Mouse (Mus musculus): Measurements from ENCODE around the gene Ablim1.

The Ablim1 gene

GRCm38 (mm10) chr19:57255157-57255556 is 59.6 kb downstream of the Ablim1 start:
- DNase-seq, result peak; percentile 82

DNA sequence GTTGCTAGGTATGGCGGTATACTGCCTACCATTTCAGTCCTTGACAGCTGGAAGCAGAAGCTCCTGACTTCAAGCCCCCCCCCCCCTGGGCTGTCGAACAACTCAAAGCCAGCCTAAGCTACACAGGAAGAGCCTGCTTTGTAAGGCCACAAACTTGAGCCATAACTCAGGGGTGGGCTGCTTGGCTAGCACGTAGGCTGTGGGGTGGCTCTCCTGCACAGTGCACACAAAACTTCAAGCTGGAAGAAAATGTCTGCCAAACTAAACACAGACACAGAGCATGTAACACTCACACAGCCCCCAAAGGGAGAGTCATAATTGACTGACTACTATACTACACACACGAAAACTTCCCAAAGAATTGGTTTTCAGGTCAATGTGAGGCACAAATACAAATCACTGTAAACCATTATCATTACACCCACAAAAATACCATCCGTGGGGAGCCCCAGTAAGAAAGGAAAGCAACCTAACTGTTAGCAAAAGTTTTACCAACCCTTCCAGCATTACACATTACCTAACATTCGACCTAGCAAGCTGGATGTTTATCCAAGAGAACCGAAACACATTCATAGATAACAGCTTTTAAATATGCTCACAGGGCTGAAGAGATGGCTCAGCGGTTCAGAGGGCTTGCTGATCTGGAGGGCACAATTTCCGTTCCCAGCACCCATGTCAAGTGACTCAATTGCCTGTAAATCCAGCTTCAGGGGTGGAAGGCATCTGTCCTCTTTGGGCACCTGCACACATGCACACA is 61.8 kb downstream of the Ablim1 start:
- no peak for DNase-seq

DNA sequence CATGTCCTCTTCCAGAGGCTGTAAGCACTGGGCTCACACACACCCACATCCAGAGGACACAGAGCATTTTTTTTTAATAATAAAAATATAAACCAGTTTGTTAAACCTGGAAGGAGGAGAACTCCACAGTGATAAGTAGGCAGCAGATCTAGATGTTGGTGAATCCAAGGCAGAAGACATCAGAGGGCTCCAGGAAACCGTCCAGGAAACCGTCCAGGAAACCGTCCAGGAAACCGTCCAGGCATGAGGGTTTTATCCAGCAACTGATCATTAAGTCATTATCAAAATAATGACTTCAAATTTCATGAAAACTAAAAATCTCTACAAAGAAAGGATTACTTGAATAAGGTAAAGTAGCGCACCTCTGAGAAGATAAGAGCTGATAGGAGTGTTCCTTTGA is 65.9 kb downstream of the Ablim1 start:
- peak; percentile 79 for DNase-seq

DNA sequence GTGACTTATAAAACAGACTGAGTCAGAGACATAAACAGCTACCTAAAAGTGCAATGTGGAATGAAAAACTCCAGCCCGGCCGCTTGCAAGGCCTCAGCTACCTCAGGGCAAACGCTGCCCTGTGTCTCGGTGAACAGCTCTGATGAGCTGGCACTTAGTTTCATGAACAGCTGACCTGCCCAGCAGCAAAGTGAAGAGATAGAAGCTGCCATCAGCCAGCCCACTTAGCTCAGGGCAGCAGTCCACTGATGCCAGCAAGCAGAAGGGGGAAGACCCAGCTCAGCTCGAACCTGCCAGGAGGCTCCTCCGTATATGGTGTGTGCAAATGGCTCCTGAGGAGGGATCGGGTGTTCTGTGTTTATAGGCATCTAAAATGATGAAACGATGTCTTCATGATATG is 67.5 kb downstream of the Ablim1 start:
- peak; percentile 96 for DNase-seq

GRCm38 (mm10) chr19:57244281-57244680 is 70.4 kb downstream of the Ablim1 start:
- DNase-seq, result peak; percentile 87

DNA sequence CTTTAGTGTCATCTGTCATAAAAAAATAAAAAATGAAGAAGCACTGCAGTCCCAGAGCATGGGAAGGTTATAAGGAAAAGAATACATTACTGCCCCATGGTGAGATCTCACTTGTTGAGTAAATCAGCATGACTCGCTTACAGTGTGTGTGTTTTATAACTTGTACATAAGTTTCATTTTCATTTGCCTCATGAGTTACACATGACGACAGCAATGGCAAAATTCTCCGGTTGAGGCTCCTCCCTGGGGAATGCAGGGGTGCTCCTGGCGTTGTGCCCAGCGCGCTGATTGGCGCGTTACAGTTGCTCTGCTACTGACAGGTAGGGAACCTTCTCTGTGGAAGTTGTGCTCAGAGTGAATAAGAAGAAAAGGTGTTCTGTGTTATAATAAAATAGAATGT is 71.1 kb downstream of the Ablim1 start:
- peak; percentile 92 for DNase-seq

DNA sequence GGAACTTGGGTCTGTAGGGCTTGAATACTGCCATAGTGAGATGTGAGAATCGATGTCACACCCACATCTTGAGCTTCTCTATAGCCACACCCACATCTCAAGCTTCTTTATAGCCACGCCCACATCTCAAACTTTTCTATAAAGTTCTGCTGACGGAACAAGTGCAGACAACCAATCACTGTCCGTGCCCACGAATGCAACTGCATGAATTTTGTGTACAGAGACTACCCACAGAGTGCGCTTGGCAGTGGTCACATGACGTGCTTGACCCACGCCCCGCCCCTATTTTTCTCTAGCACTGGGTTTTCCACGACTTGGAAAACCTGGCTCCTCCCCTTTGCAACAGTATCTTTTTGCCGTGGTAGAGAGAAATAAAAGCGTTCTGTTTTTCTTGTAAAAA is 71.5 kb downstream of the Ablim1 start:
- peak; percentile 87 for DNase-seq

- peak; percentile 85 for DNase-seq
Measured at GRCm38 (mm10) chr19:57241363-57242192, 73.1 kb downstream of the Ablim1 start.

- peak; percentile 96 for DNase-seq
Measured at GRCm38 (mm10) chr19:57240259-57240658, 74.5 kb downstream of the Ablim1 start.

DNA sequence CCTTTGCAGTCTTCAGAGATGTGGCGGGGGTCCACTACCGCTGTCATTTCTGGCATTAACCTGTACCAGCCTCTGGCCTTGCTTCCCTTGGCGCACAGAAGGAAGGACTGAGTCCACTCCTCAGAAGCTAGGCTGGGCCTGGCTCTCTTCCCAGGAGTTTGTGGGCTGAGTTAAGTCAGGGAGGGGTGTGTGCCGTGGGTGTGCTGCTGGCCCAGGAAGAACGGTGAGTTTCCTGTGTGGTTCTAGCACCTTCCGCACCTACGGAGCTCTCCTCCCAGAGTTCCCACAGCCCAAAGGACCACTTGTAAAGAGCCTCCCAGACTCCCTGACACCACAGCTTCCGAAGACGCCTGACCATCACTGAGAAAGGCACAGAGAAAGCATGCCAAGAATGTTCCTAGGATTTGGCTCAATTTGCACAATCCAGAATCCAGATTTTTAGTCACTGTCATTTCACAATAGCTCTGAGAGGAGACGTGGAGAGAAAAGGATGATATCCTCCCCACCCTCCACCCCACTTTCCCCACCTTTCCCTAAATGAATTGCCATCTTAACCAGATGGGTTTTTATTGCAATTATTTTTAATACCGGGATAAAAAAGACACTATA is 75.4 kb downstream of the Ablim1 start:
- peak; percentile 98 for DNase-seq

- peak; percentile 97 for DNase-seq
Measured at GRCm38 (mm10) chr19:57238461-57238860, 76.3 kb downstream of the Ablim1 start.

- no peak for DNase-seq
Measured at GRCm38 (mm10) chr19:57237534-57237933, 77.2 kb downstream of the Ablim1 start.

DNA sequence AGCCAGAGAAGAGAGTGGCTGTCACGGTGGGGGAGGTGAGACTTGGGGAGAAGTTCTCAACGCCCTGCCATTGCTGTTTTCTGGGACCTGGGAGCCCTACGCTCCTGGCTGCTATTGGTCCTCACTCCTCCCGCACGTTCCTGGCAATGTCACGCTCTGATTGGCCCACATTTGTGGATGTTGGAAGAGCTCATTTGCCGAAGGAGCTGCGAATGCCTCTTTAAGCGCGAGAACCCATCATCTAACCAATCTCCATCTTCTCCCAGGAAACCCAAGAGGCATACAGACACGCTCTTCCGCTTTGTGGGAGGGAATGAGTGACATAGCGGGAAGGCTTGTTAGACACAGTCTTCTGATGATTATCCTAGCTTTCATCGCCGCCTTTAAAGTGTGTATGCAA is 78.1 kb downstream of the Ablim1 start:
- peak; percentile 89 for DNase-seq

DNA sequence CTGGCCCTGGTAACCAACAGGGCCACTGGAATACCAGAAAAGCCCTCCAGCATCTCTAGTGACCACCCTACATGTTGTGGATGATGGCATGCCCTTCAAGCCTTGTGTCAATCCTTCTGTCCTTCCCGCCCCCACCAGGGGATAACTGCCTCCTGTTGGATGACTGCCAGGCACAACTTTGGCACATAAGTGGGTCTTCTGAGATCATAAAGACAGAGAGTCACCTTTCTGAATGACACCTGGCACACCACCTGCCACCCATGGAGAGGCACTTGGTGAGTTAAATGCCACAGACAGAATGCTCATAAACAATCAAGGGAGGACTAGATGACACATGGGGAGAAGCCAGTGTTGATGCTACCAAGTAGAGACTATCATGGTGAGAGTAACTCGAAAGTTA is 78.8 kb downstream of the Ablim1 start:
- no peak for DNase-seq

- DNase-seq, result no peak
Measured at GRCm38 (mm10) chr19:57230996-57231395, 83.7 kb downstream of the Ablim1 start.

DNA sequence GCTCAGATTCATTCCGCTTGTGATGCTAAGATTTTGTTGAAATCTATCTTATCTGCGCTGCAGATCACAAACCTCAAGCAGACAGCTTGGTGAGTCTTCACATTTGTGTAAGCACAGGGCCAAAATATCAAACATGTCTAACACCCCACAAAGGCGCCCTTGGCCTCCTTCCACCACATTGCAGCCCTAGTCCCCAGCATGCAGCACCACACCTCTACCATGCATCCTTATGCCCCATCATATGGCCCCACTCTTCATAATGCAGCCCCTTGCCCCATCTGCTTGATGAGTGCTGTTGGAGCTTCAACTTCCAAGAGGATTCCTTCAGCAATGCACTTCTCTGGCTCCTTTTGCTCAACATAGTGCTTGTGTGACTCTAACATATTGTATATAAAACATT is 85.6 kb downstream of the Ablim1 start:
- peak; percentile 61 for DNase-seq

DNA sequence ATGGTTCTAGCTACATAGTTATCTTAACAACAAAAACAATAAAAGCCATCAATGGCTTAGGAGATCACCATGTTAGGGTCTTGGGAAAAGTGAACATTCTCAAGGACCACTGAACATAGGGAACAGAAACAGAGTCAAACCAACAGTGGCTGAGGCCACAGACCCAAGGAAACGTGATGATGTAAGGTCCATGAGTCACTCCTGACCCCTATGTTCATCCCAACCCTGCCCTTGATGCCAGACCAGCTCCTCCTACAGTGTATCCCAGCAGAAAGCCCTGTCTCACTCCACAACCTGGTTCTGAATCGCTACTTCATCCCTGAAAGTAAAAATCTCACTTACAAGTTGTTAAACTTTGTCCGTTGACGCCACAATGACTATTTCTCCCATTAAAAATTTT is 86.1 kb downstream of the Ablim1 start:
- DNase-seq, result no peak

GRCm38 (mm10) chr19:57224390-57224789 is 90.3 kb downstream of the Ablim1 start:
- no peak for DNase-seq

DNA sequence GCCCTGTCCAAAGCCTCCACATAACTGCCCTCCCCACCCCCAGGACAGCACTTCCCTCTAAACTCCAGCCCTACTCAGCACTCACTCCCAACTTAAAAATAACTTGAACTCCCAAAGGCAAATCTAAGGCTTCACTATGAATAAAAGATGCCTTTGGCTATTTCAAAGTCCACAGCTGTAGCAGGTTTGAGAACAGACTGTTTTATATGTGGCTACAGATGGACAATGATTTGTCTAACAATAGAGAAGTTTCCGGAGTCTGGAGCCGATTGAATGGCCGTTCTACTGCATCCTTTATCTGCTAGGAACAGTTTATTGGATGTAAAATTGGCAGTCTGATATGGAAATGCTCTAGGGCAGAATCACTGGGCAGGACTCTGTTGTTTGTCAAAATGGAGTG is 91.0 kb downstream of the Ablim1 start:
- peak; percentile 90 for DNase-seq

DNA sequence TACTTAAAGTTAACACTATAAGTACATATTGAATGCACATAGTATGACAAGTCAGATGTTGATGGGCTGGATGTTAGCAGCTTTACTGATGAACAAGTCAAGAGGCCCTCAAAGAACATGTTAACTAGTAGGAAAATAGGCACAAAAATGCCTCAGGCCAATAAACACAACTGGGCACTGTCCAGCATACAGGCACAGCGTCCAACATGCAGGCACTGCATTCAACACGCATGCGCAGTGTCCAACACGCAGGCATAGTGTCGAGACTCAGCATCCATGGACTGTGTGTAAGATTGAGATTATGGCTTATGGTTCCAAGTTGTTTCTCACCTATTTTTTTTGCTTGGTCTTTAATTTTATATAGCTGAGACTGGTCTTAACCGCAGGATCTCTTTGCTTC is 92.1 kb downstream of the Ablim1 start:
- DNase-seq, result peak; percentile 74

DNA sequence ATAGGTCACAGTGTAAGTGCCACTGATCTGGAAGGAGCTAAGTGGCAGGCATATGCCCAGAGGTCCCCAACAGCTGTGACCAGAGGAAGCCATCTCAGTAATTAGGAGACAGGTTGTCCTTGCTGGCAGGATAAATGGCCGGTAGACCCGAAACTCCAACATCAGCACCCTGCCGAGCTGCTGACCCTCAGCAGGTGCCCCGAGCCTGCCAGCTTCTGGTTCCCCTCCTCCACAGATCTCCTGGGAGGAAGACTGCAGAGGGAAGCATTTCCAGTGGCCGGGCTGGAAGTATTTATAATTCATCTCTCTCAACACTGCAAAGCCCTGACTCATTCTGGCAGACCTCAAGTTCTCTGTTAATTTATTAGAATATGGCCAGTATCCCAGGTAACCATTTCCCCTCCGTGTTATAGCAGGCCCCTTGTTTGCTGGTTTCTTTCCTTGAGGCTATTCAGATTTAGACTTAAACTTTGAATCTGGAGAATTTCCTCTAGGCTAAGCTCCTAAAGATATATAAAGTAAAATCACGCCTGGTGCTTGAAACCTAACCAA is 93.0 kb downstream of the Ablim1 start:
- DNase-seq, result peak; percentile 91

DNA sequence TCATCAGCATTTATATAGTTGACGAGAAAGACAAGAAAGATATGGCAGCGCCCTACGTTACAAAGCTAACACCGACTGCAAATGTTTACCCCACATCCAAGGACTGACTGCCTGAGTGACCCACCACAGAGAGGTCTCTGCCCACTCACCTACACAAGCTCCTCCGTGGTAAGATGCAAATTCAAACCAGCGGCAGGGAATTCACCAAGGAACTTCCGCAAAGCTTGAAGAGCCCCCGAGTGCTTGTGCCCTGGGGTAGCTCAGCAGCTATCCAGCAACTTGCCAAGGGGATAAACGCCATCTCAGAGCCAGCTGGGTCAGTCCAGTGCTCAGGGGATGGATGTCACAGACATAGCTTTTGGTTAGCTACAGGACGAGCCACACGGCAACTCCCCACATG is 95.0 kb downstream of the Ablim1 start:
- DNase-seq, result no peak

DNA sequence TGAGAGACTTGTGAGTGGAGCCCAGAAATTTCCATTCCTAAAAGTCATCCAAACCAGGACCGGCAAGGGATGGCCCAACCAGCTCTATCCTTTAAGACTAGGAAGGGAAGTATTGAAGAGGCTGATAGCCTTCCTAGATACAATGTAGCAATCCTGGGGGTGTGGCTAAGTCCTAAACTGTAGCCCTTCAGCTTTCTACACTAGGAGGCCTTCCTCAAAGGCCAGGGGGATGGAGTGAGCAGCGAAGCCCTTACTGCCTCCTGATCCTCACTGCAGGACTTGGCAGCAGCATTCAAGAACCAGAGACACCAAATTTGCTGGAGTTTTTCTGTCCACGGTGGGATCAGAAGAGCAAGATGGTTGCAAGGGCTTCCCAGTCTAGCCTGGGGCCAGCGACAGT is 97.6 kb downstream of the Ablim1 start:
- peak; percentile 82 for DNase-seq

DNA sequence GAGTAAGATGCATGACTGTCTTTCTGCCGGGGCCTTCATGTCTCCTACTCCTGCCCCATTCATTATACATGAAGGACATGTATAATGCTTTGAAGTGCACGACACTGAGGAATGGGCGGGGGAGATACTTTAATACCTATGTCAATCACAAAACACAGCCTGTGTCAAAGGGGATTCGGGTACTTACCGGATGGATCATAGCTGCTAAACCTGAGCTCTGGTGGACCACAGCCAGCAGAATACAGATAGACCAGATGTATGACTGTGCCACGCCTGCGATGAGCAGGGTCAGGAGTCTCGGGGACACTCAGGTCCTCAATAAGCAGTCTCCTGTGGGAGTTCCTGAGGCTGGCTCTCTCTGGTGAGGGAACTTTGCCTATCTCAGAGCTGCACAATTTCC is 99.2 kb downstream of the Ablim1 start:
- DNase-seq, result no peak
